Mouse (Mus musculus) cerebral cortex, adult 2 months (tissue): ENCODE measurements around the gene Gm48551.

ENCODE experiments used
- WGBS: fragments of 180-500 bp; shearing (Covaris S2); methylation state at CpG from one replicate; pipeline ENCODE4 v1.1.7; 2018; 5-methylcytosine and 5-hydroxymethylcytosine counted together

Gm48551 gene

DNA sequence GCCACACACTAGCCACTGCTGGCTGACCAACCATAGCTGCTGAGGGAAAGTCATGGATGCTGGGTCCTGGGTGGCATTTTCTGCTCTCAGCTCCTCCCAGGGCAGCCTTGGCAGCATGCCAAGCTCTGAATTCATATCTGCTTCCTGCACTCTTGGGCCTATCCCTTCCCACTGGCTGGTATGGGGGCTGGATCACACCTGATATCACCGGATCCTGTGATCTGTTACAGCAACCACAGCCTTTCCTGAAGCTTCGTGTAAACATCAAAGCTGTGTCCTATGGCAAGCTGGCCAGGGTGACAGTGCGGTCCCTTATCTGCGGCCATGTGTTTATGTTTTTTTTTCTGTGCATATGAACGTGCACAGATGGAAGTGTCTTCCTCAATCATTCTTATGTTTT lies 2.2 kb upstream of the Gm48551 start:
- 73% methylated on average over 5 of the region's 5 CpGs for WGBS

DNA sequence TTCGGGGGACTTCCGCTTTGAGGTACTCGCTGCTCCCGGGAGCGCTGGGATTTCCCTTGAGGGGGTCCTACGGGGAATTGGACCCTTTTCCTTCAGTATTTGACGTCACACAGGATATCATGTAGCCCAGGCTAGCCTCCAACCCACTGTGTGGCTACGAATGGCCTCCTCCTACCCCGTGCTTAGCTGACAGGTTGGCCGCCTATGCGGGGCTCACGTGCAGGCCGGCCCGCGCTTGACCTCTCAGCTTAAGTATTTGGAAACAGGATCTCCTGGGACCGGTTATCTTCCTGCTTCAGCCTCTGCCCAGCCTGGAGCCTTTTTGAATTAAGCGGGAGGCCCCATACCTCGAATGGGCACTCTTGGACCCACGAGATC lies 328 bp downstream of the Gm48551 start:
- under 1% methylated on average over 19 of the region's 19 CpGs for WGBS

DNA sequence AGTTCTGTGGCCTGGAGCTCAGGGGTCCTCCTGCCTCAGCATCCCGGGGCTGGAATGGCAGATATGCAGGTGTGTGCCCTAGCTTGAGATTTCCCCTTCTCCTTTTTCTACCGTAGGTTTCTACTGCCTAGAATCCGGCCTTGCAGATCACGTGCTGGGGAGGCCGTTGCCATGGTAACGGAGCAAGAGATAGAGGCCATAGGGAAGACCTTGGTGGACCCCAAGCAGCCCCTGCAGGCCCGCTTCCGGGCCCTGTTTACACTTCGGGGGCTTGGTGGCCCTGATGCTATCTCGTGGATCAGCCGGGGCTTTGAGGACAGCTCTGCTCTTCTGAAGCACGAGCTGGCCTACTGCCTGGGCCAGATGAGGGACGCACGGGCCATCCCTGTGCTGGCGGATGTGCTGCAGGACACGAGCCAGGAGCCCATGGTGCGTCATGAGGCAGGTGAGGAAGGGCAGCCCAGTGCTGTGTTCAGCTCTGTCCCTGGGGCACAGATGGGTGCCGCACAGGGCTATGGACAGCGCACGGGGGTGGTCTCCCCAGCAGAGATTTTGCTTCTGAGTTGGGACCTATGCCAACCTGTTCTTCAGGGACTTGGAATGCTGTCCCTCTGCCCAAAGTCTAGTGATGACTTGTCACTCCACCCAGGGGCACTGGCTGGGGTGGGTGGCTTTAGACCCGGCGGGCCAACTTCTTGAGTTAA lies 1.5 kb downstream of the Gm48551 start:
- 73% methylated on average over 22 of the region's 22 CpGs for WGBS

DNA sequence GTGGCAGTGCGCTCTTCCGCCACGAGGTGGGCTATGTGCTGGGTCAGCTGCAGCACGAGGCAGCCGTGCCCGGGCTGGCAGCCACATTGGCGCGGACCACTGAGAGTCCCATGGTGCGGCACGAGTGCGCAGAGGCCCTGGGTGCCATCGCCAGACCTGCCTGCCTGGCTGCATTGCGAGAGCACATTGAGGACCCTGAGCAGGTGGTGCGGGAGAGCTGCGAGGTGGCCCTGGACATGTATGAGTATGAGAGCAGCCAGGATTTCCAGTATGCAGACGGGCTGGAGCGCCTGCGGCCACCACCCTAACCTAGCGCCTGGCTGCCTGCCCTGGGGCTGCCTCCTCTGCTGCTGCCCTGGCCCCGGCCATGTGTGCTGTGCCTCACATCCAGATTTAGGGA lies 3.5 kb downstream of the Gm48551 start:
- 89% methylated on average over 20 of the region's 20 CpGs for WGBS

DNA sequence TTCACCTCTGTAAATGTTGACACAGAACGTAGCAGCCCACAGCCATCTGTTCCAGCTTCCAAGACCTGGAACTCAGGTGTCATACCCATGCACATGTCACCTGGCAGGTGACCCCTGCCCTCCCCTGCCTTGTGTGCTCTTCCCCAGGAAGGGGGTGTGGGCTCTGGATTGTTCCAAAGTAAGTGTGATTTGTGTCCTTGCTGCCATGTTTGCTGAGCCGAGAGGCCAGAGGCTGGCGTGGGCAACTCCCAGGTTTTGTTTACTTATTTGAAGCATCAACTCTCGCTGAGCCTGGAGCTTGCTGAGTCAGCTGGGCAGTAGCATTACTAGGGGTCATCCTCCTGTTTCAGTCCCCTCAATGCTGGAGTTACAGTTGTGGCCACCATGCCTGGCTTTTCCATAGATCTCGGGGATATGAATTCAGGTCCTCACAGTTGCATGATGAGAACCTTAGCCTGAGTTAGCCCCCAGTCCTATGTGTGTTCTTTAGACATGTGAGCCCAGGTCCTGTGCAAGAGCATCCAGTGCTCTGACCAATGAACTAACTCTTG lies 4.3 kb downstream of the Gm48551 start, which contains the start of gene Gm48552:
Gm48552 (plus strand) TSS at position 501 of the 551 bp plus-strand sequence.
- 72% methylated on average over 5 of the region's 5 CpGs for WGBS

DNA sequence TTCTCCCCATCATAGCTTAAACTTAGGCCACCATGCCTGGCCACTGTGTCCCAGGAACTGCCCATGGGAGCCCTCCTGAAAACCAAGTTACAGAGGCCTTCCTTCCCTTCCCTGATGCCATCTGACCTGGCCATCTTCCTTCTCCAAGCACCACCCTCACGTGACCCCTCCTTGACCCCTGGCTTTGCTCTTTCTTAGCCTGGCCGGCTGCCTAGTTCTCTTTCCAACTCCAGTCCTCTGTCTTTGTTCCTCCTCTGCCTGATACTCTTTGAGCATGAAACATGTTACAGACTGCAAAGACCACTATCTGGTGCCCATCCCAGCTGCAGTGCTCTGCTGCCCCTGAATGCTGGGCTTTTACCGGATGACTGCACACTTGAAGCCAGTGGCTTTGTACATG lies 5.1 kb downstream of the Gm48551 start:
- 53% methylated on average over 3 of the region's 3 CpGs for WGBS

DNA sequence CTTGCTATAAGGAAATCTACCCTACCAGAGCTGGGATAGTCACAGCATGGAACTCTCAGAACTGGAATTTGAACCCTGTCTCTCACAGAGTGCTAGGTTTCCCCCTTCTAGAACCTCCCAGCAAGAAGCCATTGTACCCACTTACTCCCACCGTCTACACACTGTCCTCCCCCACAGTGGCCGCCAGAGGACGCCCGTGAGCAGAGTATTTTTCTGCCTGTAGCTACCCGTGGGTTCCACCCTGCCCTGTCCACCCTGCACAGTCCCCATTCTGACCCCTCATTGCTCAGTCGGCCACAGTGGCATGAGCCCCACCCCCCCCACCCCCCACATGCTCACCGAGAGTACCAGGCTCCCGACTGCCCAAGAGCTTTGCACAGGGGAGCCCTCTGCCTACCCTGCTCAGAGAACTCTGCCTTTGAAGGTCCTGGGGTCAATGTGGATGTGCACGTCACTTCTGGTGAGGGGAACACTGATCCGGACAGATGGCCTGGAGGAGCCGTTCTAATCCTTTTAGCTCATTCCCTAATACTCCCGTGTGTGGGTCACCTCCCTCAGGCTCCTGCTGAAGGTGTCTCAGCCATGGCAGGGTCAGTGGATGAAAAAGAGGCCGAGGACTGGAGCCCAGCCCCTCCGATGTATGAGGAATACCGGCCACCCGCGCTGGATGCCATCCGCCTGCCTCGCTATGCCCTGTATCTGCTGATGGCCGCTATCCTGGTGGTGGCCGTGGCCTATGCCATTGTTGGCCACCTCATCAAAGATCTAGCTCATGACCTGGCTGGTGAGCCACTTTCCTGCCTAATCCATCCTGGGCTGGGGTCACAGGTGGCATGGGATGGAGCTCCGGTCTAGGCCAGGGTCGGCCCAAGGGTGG lies 5.8 kb downstream of the Gm48551 start:
- 59% methylated on average over 23 of the region's 23 CpGs for WGBS

DNA sequence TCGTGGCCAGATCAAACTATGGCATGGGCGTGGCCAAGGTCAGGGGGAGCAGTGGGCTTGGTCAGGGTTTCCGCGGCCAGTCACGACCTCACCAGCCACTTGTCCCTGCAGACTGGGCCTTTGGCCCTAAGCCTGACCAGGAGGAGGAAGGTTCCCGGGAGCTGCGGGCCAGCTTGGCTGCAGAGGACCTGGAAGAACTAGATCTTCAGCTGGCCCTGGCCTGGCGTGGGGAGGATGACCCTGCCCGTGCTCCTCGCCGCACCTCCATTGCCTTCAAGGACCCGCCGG lies 6.4 kb downstream of the Gm48551 start:
- WGBS = 92% methylated on average over 13 of the region's 13 CpGs

DNA sequence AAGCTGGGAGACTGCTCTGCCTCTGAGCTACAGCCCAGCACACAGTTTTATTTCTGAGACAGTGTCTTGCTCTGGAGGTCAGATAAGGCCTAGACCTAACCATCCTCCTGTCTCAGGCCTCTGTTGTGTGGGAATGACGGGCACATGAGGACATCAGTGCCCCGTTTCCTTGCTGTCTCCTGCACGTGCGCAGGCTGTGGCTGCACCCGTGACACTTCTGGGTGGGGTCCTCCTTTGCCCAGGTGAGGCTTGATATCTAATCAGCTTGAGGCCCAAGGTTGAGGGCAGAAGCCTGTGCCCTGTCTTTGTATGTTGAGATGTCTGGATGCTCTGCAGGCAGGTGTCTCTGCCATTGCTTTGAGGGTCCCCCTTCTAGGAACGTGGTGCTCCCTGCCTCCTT lies 8.0 kb downstream of the Gm48551 start:
- WGBS = 87% methylated on average over 6 of the region's 6 CpGs

DNA sequence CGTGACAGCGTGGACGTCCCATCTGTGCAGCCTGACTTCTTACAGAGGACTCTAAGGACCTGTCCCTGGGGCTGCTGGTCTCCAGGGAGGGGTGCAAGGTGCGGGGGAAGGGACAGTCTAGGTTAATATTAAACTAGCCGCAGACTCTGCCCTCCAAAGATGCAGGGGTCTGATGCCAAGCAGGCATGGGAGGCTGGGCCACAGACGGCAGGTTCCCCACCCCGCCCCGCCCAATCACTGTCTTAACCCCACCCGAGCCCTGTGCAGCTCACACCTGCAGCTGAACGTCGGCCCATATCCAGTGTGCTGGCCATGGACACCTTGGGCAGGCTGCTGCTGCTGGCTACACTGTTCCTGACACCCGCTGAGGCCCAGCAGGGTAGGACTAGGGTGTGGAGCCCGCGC lies 8.5 kb downstream of the Gm48551 start, which contains the start of gene Smim24:
Smim24 (plus strand) TSS at position 271 of the 405 bp plus-strand sequence.
- WGBS = 67% methylated on average over 14 of the region's 14 CpGs

DNA sequence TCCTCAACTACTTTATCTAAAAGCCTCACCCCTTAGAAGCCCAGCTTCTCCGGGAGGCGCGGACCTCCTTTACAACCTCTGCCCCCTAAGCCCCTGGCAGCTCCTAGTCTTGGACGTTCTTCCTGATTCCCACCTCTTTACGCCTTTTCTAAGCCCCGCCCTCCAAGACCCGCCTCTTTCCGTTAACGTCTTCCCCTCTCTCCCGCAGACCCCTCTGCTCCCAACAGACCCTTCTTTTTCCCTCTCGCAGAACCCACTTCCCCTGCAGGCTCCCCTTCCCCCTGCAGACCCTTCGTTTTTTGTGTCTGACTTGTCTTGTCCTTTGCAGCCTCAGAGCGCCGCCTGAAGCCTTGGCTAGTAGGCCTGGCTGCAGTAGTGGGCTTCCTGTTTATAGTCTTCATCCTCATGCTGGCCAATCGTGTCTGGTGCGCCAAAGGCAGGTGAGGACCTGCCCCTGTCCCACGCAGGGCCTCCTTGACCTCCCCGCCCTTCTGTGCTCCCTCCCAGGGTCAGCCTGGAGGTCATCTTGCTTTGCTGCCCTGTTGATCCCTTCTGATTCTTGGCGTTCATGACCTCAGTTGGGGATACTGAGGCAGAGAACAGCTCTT lies 9.3 kb downstream of the Gm48551 start:
- 17% methylated on average over 19 of the region's 19 CpGs for WGBS

DNA sequence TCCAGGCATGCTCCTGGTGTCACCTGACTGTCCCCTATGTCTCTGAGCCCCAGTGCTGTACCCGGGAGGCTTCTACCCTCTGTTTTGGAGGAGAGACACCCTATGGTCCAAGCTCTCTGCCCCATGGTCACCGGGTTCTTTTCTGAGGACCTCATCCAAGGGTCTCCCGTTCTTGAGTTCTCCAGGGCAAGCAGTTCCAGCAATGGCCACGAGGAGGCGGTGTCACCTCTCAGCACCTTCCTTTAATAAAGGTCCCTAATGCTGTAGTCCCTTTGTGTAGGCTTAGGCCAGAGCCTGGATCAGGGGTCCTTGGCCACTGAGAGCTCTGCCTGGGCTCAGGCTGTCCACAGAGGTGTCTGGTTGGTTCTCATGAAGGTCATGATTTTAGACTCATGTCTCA lies 10.9 kb downstream of the Gm48551 start:
- WGBS = 19% methylated on average over 5 of the region's 5 CpGs

DNA sequence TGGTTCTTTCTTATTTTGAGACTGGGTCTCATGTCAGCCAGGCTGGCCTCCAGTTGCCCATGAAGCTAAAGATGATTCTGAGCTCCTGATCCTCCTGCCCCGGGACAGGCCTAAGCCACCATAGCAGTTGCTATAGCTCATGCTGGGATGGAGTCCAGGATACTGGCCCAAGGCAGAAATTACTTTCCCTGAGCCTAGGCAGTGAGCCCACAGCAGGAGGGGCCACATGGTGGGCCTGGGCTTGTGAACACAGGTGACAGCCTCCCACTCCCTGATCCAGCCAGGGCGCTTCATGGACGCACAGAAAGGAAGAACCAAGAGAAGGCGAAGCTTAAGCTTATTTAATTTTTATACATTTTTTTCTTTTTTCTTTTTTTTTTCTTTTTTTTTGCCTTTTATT lies 11.6 kb downstream of the Gm48551 start:
- WGBS = 70% methylated on average over 4 of the region's 4 CpGs

DNA sequence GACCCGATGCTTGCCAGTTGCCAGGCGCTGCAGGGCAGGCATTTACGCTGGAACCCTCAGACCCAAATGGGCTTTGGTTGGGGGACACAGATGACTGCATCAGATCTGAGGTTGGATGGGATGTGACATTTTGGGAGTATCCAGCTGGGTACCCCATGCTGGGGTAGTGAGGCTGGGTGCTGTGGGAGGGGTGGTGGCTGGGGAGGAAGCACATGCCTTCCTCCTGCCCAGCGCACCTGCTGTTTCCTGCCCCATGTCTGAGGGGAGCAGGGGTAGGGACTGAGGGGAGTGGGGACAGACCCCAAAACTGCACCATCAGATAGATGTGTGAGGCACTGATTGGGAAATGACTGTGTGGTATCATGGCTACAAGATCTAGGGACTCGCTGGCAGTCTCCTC lies 12.5 kb downstream of the Gm48551 start:
- 72% methylated on average over 5 of the region's 5 CpGs for WGBS

DNA sequence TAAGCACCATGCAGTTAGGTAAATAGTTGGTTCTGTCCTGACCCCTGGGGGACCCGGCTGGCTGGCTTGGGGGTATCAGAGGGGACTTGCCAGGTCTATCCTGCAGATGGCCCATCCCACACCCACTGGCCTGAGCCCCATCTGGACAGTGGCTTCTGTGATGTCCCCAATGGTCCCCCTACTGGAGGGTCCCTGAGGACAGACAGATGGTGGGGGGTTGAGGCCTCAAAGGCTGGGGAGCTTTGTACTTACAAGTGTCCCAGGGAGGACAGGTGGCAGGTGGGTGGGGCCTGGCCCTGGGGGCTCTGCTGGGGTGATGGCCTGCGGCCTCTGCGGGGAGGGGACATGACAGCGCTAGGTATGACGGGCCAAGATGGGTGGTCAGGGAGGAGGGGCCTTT lies 15.0 kb downstream of the Gm48551 start:
- WGBS = 84% methylated on average over 5 of the region's 5 CpGs

DNA sequence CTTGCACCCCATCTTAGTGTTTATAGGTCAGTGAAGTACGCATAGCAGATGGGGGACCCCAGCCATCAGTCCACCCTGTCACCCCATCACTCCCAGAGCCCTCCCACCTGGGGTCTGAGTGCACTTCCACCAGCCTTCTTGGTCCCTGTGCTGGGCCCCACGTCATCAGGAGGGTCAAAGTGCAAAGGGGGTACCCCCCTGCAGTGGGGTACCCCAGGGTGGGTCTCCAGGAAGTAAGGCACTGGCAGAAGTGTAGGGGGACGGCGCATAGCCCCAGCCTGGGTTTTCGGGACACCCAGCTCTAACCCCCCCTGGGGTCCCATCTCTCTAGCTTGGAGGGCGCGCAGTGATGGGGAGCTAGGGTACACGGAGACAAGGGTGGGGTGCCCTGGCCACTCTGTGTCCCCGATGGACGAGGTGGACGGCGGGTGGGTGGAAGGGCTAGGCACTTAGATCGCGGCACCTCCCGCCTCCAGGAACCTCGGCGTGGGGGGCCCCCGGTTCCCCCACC lies 15.6 kb downstream of the Gm48551 start:
- whole genome bisulfite sequencing = 82% methylated on average over 18 of the region's 18 CpGs

DNA sequence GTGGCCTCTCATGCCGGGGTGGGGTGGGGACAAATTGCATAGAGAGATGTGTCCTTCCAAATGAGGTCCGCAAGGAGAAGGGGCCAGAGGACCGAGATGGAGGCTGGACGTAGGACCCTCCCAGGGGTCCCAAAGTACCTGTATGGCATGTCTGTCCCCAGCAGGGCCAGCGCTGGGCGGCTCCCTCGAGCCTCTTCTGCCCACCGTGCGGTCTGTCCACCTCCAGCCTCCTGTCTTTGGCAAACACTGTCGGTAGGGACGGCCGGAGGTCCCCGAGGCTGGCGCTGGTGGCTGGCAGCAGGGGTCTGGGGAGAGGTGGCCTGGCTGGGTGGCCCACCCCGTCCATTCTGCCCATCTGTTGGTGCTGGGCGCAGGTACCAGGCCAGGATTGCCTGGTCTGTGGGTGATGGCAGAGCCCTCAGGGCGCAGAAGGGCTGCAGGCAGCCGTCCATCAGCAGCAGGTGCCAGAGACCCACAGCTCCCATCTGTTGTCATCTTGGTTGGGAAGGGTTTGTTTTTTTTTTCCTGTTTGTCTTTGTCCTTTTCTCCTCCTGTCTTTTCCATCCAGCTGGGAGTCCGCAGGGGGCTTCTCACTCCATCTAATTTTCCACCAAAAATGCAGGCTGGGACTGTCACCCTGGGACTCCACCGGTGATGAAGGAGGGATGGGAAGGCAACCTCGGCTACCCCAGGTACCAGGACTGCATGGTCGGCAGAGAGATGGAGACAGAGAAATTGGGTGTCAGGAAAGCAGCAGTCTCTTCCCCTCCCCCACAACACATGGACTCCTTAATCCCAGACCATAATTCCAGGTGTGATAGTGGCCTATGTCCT lies 16.3 kb downstream of the Gm48551 start:
- WGBS = 56% methylated on average over 22 of the region's 22 CpGs

DNA sequence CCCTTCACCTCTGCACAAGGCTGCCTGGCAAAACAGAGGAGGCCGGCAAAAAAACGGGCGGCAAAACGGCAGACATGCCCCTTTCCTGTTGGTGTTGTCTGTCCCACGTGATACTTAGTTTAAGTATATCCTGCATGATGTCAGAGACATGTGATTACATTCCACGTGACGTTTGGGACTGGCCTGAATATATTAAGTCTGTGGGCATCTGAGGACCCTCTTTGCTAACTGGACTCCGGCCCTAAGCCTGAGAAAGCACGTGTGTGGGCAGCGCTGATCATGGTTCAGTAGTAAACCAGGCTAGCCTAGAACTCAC lies 16.9 kb downstream of the Gm48551 start:
- WGBS = 29% methylated on average over 10 of the region's 10 CpGs

DNA sequence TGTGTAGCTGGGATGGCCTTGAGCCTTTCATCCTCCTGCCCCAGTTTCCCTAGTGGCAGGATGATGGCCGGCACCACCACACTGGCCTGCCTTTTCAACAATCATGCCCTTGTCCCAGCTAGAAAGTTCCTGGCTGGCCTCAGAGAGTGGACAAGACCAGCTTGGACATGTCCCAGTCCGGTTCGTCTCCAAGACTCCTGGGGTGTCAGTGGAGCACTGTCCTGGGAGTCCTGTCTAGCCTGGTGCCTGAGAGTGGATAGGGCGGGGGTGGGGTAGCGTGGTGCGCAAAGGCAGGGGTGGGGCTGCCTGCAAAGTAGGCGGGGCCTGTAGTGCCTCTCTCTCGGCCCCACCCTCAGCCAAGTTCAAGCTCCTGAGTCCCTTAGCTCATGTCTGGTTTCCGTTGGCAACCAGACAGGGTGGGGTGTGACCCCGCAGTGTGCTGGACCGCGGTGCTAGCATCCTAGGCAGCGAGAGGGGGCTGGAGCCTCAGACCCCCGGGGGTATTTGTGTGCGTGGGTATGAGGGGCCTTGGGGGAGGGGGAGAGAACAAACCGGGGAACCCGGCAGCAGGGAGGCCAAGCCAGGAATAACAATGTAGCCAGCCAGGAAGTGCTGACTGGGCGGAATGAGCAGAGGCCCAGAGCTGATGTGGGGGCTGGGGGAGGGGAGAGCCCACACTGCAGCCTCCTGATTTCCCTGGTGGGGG lies 17.4 kb downstream of the Gm48551 start:
- 12% methylated on average over 18 of the region's 18 CpGs for WGBS

DNA sequence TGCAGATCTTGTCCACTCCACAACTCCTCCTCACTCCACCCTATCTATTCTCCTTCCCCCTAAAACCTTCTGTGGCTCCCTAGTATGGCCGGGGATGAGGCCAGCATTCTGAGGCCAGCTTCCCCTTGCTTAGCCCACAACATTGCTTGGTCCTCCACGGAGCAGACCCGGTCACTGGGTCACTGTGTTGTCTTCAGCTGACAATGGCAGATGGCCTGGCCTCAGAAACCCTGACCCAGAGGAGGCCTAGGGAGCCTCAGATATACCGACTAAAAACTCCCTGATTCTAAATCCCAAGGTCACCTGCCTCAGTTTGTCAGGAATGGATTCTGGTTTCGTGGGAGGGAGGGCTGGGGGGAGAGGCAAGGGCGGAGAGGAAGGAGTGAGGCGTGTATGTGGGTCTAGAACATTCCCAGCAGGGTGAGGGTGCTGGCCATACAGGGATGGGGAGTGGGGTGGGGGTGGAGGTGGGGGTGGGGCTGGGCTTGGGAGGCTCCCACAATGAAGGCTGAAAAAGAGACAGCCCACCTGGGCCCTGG lies 18.0 kb downstream of the Gm48551 start:
- 23% methylated on average over 7 of the region's 7 CpGs for WGBS

DNA sequence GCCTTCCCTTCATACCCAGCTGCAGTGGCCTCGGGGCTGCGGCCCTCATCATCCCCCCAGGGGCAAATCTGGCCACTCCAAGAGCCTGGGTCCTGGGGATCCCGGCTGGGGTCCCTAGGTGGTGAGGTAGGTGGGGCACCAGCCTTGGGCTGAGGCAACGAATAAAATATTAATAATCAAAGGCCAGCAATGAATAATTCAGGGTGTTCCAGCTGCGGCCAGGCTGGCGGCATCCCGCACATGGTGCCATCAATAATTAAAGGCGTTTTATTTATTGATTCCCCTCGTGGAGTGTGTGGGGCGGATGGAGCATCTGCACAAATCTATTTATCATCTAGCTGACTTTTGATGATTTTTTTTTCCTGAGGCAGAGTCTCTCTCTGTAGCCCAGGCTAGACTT lies 19.2 kb downstream of the Gm48551 start:
- WGBS = 76% methylated on average over 10 of the region's 10 CpGs
